Mouse (Mus musculus) adrenal gland, postnatal 4 days (tissue): ENCODE results near the gene Slc22a14. TPM values are rescaled to one million over a fixed set of nuclear protein-coding genes. Genes with fewer than 3 reads are reported as not detected.
A peak's percentile ranks its signal among the peaks of the same experiment; 100 is the strongest.
"Not testable (repeated sequence)": the region's sequence is repeated elsewhere in the genome, so short reads cannot be mapped to it uniquely, and the experiment has no call there.

Experiments used
- DNase-seq, 2 experiments: peaks; one replicate each; pipeline ENCODE4 v3.0.0; 2021 to 2022; ENCODE audit warnings: low spot score in 2 of 2, mixed read lengths in 2 of 2
- long read RNA-seq, 2 experiments: library from polyadenylated mRNA; stranded (forward); transcript quantifications; one replicate each; pipeline ENCODE4 v2.0.0; 2021
- total RNA-seq, 2 experiments: library from RNA; stranded (reverse); gene quantifications; 2 replicates each; pipeline ENCODE4 v1.2.3; 2021

Slc22a14 gene
- not detected for total RNA-seq
- long read RNA-seq, experiment 1: 0 reads
- long read RNA-seq, experiment 2, partial matches to known transcripts: 0 of 5 reads
- long read RNA-seq, experiment 2, other reads (novel, unspliced or antisense): 5 of 5 reads

- DNase-seq: no peak
Observed at GRCm38 (mm10) chr9:119365284-119365683, at the start of gene Slc22a14. Slc22a14 (minus strand) TSS chr9:119365553.

DNA sequence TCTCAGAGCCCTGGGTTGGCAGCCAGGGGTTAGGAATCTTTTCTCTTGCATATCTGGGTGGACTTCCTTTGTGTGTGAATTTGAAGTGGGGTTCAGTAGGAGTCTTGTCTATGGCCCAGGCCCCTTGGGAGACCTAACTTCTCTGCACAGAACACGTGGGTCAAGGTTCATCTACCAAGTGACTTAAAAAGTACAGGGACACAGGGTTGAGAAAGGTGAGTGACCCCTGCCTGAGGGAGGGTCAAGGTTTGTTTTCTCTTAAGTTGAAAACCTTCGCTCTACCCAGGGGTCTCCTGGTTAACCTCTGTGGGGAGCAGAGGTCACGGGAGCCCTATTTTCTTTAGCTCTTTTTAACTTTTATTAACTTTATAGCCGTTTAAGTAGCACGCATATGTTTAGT lies 44.5 kb upstream of the Slc22a14 start:
- no peak for DNase-seq

DNA sequence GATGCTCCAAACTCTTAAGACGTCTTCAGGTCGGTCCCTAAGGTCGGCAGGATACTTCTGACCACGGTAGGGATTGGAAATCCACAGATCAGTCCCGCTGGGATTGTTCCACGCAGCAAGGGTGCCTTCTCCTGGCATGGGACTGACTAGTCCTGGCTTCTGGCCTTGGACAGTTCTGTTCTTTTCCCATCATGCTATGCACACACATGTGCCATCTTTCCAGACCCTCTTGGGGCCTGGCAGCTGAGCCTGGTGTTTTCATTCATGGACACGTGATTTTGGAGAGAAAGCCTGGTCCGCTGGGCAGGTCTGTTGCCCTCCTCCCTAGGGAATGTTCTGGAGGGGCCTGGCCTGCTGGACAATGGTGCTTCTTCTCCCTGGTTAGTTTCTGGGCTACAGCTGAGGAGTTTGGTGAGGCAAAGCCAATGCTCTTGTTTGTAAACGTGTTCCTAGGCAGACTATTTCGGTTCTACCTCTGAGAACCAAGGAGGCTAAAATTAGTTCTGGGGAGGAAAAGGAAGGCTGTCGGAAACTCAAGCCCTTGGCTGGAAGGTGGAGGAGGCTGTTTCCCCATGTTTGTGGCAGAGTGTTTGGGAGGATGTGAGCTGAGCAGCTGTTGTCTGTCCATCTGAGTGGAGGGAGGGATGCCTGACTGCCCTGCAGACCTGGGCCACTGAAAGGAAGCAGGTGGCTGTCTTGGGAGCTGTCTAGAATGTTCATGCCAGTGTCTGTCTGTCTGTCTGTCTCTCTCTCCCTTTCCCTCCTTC lies 43.7 kb upstream of the Slc22a14 start:
- no peak for DNase-seq

DNA sequence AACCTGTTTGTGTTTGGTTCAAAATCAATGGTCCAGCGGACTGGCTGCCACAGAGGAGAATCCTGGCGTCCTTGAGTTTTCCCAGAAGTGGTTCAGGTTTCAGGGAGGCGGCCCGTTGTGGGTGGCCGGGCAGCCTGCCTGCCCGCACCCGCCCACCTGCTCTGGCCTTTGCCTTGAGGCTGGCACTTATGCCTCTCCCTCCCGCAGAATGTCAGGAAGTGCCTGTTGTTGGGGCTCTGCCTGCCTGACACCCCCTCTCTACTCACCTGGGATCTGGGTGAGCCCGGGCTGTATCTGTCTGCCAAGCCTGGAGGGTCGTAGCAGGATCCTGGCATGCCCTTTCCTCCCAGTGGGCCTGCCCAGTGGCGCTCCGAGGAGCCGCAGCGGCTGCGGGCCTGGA lies 42.5 kb upstream of the Slc22a14 start:
- no peak for DNase-seq

DNA sequence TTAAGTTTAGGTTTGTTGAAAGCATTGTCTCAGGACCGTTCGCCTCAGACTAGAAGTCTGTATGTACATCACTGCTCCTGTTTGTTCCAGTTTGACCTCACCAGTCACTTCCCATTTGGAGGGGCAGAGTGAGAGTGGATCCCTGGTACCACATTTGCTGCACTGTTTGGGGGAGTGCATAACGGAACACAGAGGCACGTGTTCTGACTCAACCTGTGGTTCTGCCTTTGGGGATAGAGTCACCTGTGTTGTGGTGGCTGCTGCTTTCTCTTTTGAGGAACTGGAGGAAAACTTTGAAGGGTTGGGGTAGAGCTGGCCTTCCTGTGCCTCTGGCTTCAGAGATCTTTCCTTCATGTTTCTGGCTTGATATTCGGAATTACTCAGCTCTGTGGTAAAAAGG lies 38.7 kb upstream of the Slc22a14 start:
- DNase-seq: no peak

GRCm38 (mm10) chr9:119403236-119403641 lies 37.9 kb upstream of the Slc22a14 start:
- DNase-seq: no peak

DNA sequence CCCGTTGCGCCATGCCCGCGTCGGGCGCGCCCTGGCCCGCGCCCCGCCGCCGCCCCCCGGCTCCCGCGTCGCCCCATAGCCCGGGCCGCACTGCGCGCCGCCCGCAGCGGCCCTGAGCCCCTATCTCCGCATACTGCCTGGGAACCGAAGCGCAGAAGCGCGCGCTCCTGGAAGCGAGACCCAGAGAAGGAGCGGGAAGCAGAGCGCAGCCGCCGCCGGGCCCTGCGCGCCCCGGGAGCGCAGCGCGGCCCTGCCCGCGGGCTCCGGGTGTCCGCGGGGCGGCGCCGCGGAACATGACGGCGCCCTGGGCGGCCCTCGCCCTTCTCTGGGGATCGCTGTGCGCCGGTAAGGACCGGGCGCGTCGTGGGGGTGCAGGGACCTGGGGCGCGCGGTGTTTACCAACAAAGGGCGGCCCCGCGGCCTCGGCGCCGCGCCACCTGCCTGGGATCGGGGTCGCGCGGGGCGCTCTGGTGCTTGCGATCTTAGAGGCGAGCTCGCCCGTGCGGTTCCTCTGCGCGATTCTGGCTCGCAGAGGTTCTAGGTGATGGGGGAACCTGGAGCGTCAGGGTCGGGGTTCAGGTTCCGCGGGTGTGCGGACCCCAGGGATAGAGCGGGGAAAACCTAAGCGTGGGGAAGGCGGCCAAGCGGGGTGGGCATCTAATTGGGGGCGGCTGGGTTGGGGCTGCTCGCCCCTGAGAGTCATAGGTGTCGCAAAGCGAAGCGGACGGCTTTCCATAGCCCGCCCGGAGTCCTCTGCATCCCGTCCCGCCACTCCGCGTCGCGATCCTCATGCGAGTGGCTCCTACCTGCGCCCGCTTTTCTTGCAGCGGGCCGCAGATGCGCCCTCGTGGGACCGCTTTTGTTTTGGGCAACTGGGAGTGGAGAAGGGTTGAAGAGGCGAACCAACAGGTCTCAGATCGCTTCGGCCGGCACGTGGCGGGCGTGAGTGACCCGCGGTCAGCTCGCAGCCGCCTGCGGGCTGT lies 37.2 kb upstream of the Slc22a14 start:
- peak in 1 of 2 experiments; percentile 32 for DNase-seq

DNA sequence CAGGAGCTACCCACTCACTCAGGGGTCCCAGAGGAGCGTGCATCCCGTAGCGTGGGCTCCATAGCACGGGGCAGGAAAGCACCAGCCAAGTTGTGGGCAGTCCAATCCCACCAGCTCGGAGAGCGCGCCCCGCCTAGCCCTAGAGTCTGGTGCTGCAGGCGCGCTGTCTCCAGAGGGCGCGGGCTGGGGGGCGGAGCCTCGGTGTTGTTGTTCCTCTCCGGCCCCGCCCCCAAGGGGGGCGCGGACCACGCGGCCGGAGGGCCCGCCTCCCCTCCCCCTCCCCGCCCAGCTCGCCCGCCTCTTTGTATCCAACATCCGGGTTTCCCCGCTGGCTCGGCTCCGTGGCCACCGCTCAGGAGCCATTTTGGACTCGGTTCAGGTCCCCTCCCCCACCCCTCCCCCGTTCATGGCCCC lies 36.5 kb upstream of the Slc22a14 start, which contains the start of gene Acvr2b:
Gene Acvr2b, plus strand, starts transcription at position 318 of the 414 bp plus-strand sequence.
- peak; percentile 78 to 88 for DNase-seq

GRCm38 (mm10) chr9:119401351-119401750 lies 36.0 kb upstream of the Slc22a14 start:
- DNase-seq: no peak

- DNase-seq: no peak
Observed at GRCm38 (mm10) chr9:119394808-119395207, 29.5 kb upstream of the Slc22a14 start.

DNA sequence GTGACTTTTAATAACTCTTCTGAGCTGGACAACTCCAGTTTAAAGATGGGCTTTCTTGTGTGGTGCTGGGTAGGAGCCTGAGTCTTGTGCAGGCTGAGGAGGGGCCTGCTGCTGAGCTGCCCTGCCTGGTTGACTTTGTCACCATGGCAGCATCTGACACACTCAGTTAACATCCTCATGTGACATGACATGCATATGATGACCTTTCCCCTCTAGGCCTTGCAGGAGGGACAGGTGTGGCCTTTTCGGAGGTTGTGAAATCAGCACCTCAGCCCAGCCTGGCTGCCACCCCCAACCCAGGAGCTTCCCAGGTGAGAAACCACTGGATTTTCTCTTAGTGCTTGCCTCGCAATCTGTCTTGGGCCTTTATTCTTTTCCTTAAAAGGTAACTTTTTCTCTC lies 24.9 kb upstream of the Slc22a14 start:
- DNase-seq: no peak

DNA sequence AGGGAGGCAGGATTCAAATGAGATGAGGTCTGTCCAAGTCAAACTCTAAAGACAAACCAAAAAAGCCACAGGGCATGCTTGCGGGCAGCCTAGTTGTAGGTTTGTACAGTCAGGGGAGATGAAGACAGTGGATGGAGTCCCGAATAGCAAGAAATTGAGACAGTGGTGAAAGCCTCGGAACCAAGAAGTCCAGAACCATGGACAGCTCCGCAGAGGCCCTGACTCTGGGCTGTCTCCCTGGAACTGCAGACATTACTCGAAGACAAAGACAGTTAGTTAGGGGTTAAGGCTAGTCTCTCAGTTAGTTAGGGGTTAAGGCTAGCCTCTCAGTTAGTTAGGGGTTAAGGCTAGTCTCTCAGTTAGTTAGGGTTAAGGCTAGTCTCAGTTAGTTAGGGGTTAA lies 23.6 kb upstream of the Slc22a14 start:
- DNase-seq: no peak

- DNase-seq: no peak
Observed at GRCm38 (mm10) chr9:119382603-119383002, 17.2 kb upstream of the Slc22a14 start.

- no peak for DNase-seq
Observed at GRCm38 (mm10) chr9:119378231-119378630, 12.9 kb upstream of the Slc22a14 start.

DNA sequence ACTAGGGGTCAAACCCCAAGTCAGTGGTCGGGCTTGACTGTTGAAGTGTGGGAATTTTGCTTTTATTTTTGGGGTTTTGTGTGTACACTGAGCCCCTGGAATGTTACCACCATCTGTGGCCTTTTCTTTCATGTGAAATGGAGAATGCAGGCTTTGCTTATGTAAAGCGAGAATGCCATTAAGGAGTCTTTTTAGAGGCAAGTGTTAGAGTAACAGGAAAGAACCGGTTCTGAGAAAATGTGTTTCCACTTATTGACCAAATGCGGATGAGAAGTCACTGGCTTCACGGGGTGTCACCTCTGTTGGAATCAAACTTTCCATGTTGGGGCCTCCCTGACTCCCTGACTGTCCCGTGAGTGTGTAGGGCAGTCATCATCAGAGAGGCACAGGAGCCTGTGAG lies 10.2 kb upstream of the Slc22a14 start:
- DNase-seq: no peak

DNA sequence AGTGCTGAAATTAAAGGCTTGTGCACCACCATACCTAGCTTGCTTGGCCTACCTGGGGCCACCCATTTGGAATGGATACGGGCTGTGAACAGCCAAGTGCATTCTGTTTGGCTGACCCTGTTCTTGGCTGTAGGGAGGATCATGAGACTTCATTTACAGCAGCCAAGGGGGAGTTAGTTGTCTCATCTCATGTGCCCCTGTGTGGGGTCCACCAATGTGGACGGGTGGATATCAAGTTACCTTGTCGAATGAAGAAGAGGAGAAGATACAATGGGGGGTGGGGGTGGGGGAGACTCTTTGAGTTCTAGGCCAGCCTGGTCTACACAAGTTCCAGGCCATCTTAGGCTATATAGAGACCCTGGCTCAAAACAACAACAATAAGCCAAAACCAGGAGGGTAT lies 9.7 kb upstream of the Slc22a14 start:
- no peak for DNase-seq

- DNase-seq: no peak
Observed at GRCm38 (mm10) chr9:119371251-119371650, 5.9 kb upstream of the Slc22a14 start.

- DNase-seq: not testable (repeated sequence)
Observed at GRCm38 (mm10) chr9:119370770-119371169, 5.4 kb upstream of the Slc22a14 start.

GRCm38 (mm10) chr9:119368367-119368766 lies 3.0 kb upstream of the Slc22a14 start:
- DNase-seq: no peak

DNA sequence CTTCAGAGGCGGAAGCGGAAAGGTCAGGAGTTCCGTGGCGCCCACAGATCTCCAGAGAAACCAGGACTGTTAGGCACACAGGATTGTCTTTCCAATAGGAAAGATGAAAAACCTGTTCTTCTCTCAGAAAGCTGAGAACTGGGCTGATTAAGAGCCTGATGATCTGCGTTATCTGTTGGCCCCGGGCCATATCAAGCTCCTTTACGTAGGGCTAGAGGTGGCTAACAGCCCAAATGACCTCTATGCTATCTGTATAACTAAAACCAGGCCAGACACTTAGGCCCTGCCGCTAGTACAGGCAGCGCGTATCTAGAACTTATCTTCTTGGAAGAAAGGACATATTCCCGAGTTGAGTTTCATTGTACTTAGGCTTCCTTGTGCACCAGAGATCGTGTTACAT lies 2.1 kb downstream of the Slc22a14 start:
- no peak for DNase-seq

- no peak for DNase-seq
Observed at GRCm38 (mm10) chr9:119361416-119361815, 3.9 kb downstream of the Slc22a14 start.

- no peak for DNase-seq
Observed at GRCm38 (mm10) chr9:119358058-119358429, 7.3 kb downstream of the Slc22a14 start.
